Mouse (Mus musculus) liver, postnatal 0 days (tissue): ENCODE results near the gene Lrrc8c. TPM values are rescaled to one million over a fixed set of nuclear protein-coding genes. Genes with fewer than 3 reads are reported as not detected.
A peak's percentile ranks its signal among the peaks of the same experiment; 100 is the strongest.

Source experiments
- ATAC-seq: fragments of 200-750 bp; cut with Nextera tagmentation; 2 replicates; pipeline ENCODE4 v1.8.0; 2017; ENCODE audit warnings: mild to moderate bottlenecking, moderate library complexity
- DNase-seq: peaks from one replicate; pipeline ENCODE4 v3.0.0-alpha.2; 2016
- H3K27ac ChIP-seq: fragments of 300-500 bp; sonication (generic); 2 replicates; pipeline ENCODE4 v1.5.1; 2014; ENCODE audit warnings: antibody characterized with exemption, moderate library complexity, mild to moderate bottlenecking, low read depth
- H3K27me3 ChIP-seq: fragments of 300-500 bp; sonication (generic); 2 replicates; pipeline ENCODE4 v1.6.1; 2014; ENCODE audit warnings: low read length, control low read depth, mixed read lengths; ENCODE audit not compliant: insufficient read depth
- H3K36me3 ChIP-seq: fragments of 300-500 bp; sonication (generic); replicated peaks from 2 replicates; pipeline ENCODE4 v1.6.1; 2014; ENCODE audit warnings: mild to moderate bottlenecking, control low read depth, low read length, moderate library complexity, mixed read lengths; ENCODE audit not compliant: insufficient read depth
- H3K4me1 ChIP-seq: fragments of 300-500 bp; sonication (generic); 2 replicates; pipeline ENCODE4 v1.6.1; 2014; ENCODE audit warnings: antibody characterized with exemption, mild to moderate bottlenecking, control low read depth; ENCODE audit not compliant: insufficient read depth
- H3K4me2 ChIP-seq: fragments of 300-500 bp; sonication (generic); 2 replicates; pipeline ENCODE4 v1.6.1; 2014; ENCODE audit warnings: low read depth, mild to moderate bottlenecking, low read length, moderate library complexity, mixed read lengths
- H3K4me3 ChIP-seq: fragments of 300-500 bp; sonication (generic); 2 replicates; pipeline ENCODE4 v1.5.1; 2014; ENCODE audit warnings: low read depth, low read length
- H3K9ac ChIP-seq: fragments of 300-500 bp; sonication (generic); replicated peaks from 2 replicates; pipeline ENCODE4 v1.6.1; 2014; ENCODE audit warnings: mild to moderate bottlenecking, moderate library complexity
- H3K9me3 ChIP-seq: fragments of 300-500 bp; sonication (generic); 2 replicates; pipeline ENCODE4 v1.6.1; 2016; ENCODE audit warnings: mild to moderate bottlenecking, control low read depth, low read length, mixed read lengths
- CTCF ChIP-seq: sonication (generic); IDR thresholded peaks from 2 replicates; pipeline ENCODE4 v1.5.1; 2016; ENCODE audit warnings: antibody characterized with exemption, low read depth
- EP300 ChIP-seq: IDR thresholded peaks from 2 replicates; pipeline ENCODE4 v1.6.1; 2016; ENCODE audit warnings: antibody characterized with exemption, low read depth, mild to moderate bottlenecking
- WGBS: fragments of 180-500 bp; shearing (Covaris S2); extraction: QIAGEN DNeasy Blood & Tissue Kit; methylation state at CpG from one replicate; pipeline ENCODE4 v1.1.7; 2014; ENCODE audit not compliant: insufficient replicate concordance; 5-methylcytosine and 5-hydroxymethylcytosine counted together
- polyA plus RNA-seq: library from polyadenylated mRNA; unstranded; fragments of >200 nt; fragmentation: Nextera tagmentation; extraction: Ambion mirVana; gene quantifications from 2 replicates; pipeline ENCODE4 v1.2.1, GENCODE M21; 2015

The Lrrc8c gene
- polyA plus RNA-seq, 1 experiment from 2014 or later, result 9.8 TPM

DNA sequence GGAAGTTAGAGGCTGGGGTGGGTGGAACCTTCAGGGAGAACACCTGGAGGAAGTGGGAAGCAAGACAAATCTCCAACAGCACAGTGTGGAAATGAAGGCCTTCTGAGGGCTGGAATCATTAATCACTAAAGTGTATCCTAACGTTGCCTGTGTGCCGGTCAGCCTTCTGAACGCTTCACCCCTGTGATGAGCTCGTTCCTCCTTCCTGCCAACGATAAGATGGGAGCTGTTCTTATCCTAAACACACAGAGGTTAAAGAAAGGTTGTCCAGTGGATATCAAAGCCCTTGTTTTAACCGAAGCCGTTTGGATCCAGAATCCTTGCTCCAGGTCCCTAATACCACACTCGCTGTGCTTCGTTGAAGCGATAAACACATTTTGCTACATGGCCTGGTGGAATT lies 61.7 kb downstream of the Lrrc8c start:
- Histone ChIP-seq H3K36me3 (peaks cover 3% of the 10 kb centered on the region; the same call in 1 of the 2 replicates), H3K9ac (no peak overlapping the region), H3K4me3 (no peak overlapping the region), H3K27ac (no peak overlapping the region), H3K4me2 (no peak overlapping the region), H3K27me3 (no peaks in the 10 kb centered on the region), H3K9me3 (no peaks in the 10 kb centered on the region), H3K4me1 (peaks cover 6% of the 10 kb centered on the region)
- no peak for TF ChIP-seq CTCF
- 0 out of 2 replicates have a peak, but pooled peaks have one; percentile 21 for TF ChIP-seq EP300
- ATAC-seq (no peak), DNase-seq (no peak)
- WGBS, result 70% methylated on average over 10 of the region's 10 CpGs

GRCm38 (mm10) chr5:105585929-105586328 lies 66.7 kb downstream of the Lrrc8c start:
- no peaks in the 10 kb centered on the region for H3K27me3 ChIP-seq
- DNase-seq, result no peak
- WGBS, result 66% methylated on average over 4 of the region's 4 CpGs
- no peak overlapping the region for H3K4me2 ChIP-seq
- 0 out of 2 replicates have a peak, but pooled peaks cover 3% of the 10 kb centered on the region for H3K36me3 ChIP-seq
- no peak overlapping the region for H3K4me3 ChIP-seq
- peaks cover 7% of the 10 kb centered on the region; the same call in 1 of the 2 replicates for H3K4me1 ChIP-seq
- no peaks in the 10 kb centered on the region for H3K9me3 ChIP-seq
- no peak for ATAC-seq
- TF ChIP-seq CTCF, result no peak
- TF ChIP-seq EP300, result no peak
- no peak overlapping the region for H3K27ac ChIP-seq
- H3K9ac ChIP-seq, result no peak overlapping the region

DNA sequence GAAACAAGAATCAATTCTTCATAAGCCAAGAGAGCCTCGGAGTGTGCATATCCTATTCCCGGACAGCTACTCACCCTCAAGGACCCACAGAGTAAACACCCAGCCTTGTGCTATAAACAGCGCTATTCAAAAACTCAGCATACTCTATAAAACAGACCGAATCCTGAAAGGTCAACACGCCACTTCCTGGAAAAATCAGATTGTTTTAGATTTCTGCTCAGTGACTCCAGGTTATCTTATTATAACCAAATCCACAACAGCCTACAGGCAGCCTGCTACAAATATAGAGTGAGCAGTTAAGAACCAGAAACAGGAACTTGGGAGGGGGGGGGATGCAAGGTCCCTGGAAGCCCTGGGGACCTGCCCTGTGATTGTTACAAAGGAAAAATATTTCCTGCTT lies 67.5 kb downstream of the Lrrc8c start:
- DNase-seq, result no peak
- ATAC-seq, result peak; percentile 33; the same call in 1 of the 2 replicates

DNA sequence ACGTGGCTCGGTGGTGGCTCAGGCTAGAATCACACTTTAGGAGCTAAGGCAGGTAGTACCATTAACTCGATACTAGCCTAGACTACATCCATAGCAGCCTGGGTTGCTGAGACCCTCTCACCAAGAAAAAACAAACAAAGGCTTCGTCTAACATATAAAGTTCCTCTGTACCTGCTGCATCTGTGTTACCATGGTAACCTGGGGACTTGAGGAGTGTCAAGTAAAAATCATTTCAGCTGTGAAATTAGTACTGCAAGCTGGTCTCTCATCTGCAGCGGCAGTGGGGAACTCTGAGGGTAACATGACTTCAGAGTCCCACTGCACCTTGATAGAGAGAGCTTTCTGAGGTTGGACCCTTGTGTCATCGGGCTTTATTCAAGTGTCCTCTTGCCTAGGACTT lies 68.3 kb downstream of the Lrrc8c start:
- Histone ChIP-seq H3K27me3 (no peaks in the 10 kb centered on the region), H3K9ac (no peak overlapping the region), H3K9me3 (no peaks in the 10 kb centered on the region), H3K27ac (no peak overlapping the region; the same call in 1 of the 2 replicates), H3K4me3 (no peak overlapping the region), H3K4me1 (peaks cover 7% of the 10 kb centered on the region; the same call in 1 of the 2 replicates), H3K4me2 (no peak overlapping the region), H3K36me3 (0 out of 2 replicates have a peak, but pooled peaks cover 6% of the 10 kb centered on the region)
- TF ChIP-seq CTCF, result no peak
- TF ChIP-seq EP300, result no peak
- ATAC-seq, result no peak
- 73% methylated on average over 6 of the region's 6 CpGs for WGBS
- DNase-seq, result no peak

More for the DNA sequence above, 67.5 kb downstream of the Lrrc8c start:
- H3K9me3 ChIP-seq, result no peaks in the 10 kb centered on the region
- H3K27ac ChIP-seq, result 0 out of 2 replicates have a peak overlapping the region, but pooled peaks have one; percentile 2
- H3K4me3 ChIP-seq, result no peak overlapping the region
- H3K4me1 ChIP-seq, result peaks cover 7% of the 10 kb centered on the region; the same call in 1 of the 2 replicates
- no peak overlapping the region for H3K9ac ChIP-seq
- H3K27me3 ChIP-seq, result no peaks in the 10 kb centered on the region
- 0 out of 2 replicates have a peak, but pooled peaks cover 6% of the 10 kb centered on the region for H3K36me3 ChIP-seq
- 47% methylated on average over 5 of the region's 5 CpGs for WGBS
- no peak overlapping the region for H3K4me2 ChIP-seq
- TF ChIP-seq EP300 (0 out of 2 replicates have a peak, but pooled peaks have one; percentile 25), CTCF (no peak)

- H3K4me1 ChIP-seq, result peaks cover 7% of the 10 kb centered on the region; the same call in 1 of the 2 replicates
- ATAC-seq, result no peak
- H3K4me3 ChIP-seq, result no peak overlapping the region
- no peaks in the 10 kb centered on the region for H3K9me3 ChIP-seq
- TF ChIP-seq EP300 (no peak), CTCF (no peak)
- 84% methylated on average over 4 of the region's 4 CpGs for WGBS
- 0 out of 2 replicates have a peak, but pooled peaks cover 6% of the 10 kb centered on the region for H3K36me3 ChIP-seq
- no peaks in the 10 kb centered on the region for H3K27me3 ChIP-seq
- no peak overlapping the region for H3K27ac ChIP-seq
- H3K4me2 ChIP-seq, result no peak overlapping the region
- H3K9ac ChIP-seq, result no peak overlapping the region
- DNase-seq, result no peak
Observed at GRCm38 (mm10) chr5:105588683-105589082, 69.5 kb downstream of the Lrrc8c start.

DNA sequence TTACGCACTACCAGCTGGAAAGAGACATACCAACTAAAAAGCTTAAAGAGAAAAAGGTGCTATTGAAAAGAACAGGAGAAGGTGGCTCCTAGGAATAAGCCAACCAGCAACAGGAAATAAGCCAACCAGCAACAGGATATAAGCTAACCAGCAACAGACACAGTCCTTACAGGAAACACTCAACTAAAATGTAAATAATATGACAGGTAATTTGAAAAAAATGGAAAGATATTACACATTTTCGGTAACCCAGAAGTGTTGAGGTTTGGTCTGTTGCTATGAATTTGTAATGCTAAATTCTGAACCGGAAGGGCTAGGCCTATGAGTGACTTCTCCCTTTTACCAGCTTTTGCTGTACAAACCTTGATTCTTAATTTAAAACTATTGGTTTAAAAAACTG lies 69.9 kb downstream of the Lrrc8c start:
- Histone ChIP-seq H3K4me2 (no peak overlapping the region), H3K9ac (no peak overlapping the region), H3K27me3 (no peaks in the 10 kb centered on the region), H3K9me3 (no peaks in the 10 kb centered on the region), H3K4me1 (peaks cover 7% of the 10 kb centered on the region; the same call in 1 of the 2 replicates), H3K4me3 (no peak overlapping the region), H3K36me3 (0 out of 2 replicates have a peak, but pooled peaks cover 6% of the 10 kb centered on the region), H3K27ac (no peak overlapping the region)
- ATAC-seq, result no peak
- TF ChIP-seq CTCF (no peak), EP300 (no peak)
- DNase-seq, result no peak
- 67% methylated on average over 3 of the region's 3 CpGs for WGBS
